Mouse (Mus musculus) testis, adult 2 months (tissue): ENCODE measurements around the gene Tbc1d23.

ENCODE experiments used
- CTCF ChIP-seq: fragments of 200-500 bp; IDR thresholded peaks from 2 replicates; pipeline ENCODE4 v1.5.1; 2012; ENCODE audit warnings: low read depth, mild to moderate bottlenecking, inconsistent platforms, low read length, moderate library complexity; ENCODE audit not compliant: control insufficient read depth, insufficient read depth, insufficient replicate concordance
- POLR2A ChIP-seq: fragments of 200-500 bp; IDR thresholded peaks from 2 replicates; pipeline ENCODE4 v1.6.1; 2012; ENCODE audit warnings: low read depth, mild to moderate bottlenecking, inconsistent platforms, low read length, moderate library complexity; ENCODE audit not compliant: control insufficient read depth

- no peak for TF ChIP-seq CTCF
- TF ChIP-seq POLR2A: no peak
Measured at GRCm38 (mm10) chr16:57226444-57226843, 4.9 kb downstream of the Tbc1d23 start.
